Mouse (Mus musculus): ENCODE results near the gene Pde4dip. TPM values are rescaled to one million over a fixed set of nuclear protein-coding genes. Genes with fewer than 3 reads are reported as not detected.
A peak's percentile ranks its signal among the peaks of the same experiment; 100 is the strongest.

Pde4dip gene
- polyA plus RNA-seq, 1 experiment, result 56.2 TPM

- no peaks in the 10 kb centered on the region for H3K36me3 ChIP-seq (ENCODE audit: control insufficient read depth, insufficient read depth, low read length)
- no peak for TF ChIP-seq POLR2A (IDR thresholded peaks at IDR 0.05; ENCODE audit: control insufficient read depth, extremely low read depth, insufficient read depth, low read length, poor library complexity)
- TF ChIP-seq CTCF (IDR thresholded peaks at IDR 0.05; ENCODE audit: borderline replicate concordance, control insufficient read depth, extremely low read depth, insufficient read depth, low read length, poor library complexity), result no peak
- 84% methylated on average over 4 of the region's 4 CpGs for WGBS
Measured at GRCm38 (mm10) chr3:97776195-97776594, 112.3 kb downstream of the Pde4dip start.

GRCm38 (mm10) chr3:97775742-97776141 is 112.8 kb downstream of the Pde4dip start:
- Histone ChIP-seq H3K4me3 (ENCODE audit: control insufficient read depth, insufficient read depth, low read length) (no peak overlapping the region), H3K27me3 (ENCODE audit: control insufficient read depth, insufficient read depth, low read length) (no peaks in the 10 kb centered on the region), H3K4me1 (replicated peaks; ENCODE audit: control insufficient read depth, insufficient read depth, low read length) (no peaks in the 10 kb centered on the region), H3K27ac (ENCODE audit: control insufficient read depth, insufficient read depth, low read length) (0 out of 2 replicates have a peak overlapping the region, but pooled peaks have one; percentile 19), H3K36me3 (ENCODE audit: control insufficient read depth, insufficient read depth, low read length) (no peaks in the 10 kb centered on the region)
- DNase-seq, result no peak
- TF ChIP-seq POLR2A (IDR thresholded peaks at IDR 0.05; ENCODE audit: control insufficient read depth, extremely low read depth, insufficient read depth, low read length, poor library complexity) (no peak), CTCF (IDR thresholded peaks at IDR 0.05; ENCODE audit: borderline replicate concordance, control insufficient read depth, extremely low read depth, insufficient read depth, low read length, poor library complexity) (no peak)
- WGBS, result 81% methylated on average over 2 of the region's 2 CpGs

More at GRCm38 (mm10) chr3:97776195-97776594, 112.3 kb downstream of the Pde4dip start:
- no peak overlapping the region for H3K4me3 ChIP-seq (ENCODE audit: control insufficient read depth, insufficient read depth, low read length)
- no peaks in the 10 kb centered on the region for H3K4me1 ChIP-seq (replicated peaks; ENCODE audit: control insufficient read depth, insufficient read depth, low read length)
- no peaks in the 10 kb centered on the region for H3K27me3 ChIP-seq (ENCODE audit: control insufficient read depth, insufficient read depth, low read length)
- DNase-seq, result no peak
- no peak overlapping the region for H3K27ac ChIP-seq (ENCODE audit: control insufficient read depth, insufficient read depth, low read length)

- no peak for DNase-seq
- Histone ChIP-seq H3K36me3 (ENCODE audit: control insufficient read depth, insufficient read depth, low read length) (no peaks in the 10 kb centered on the region), H3K4me3 (ENCODE audit: control insufficient read depth, insufficient read depth, low read length) (no peak overlapping the region), H3K27me3 (ENCODE audit: control insufficient read depth, insufficient read depth, low read length) (no peaks in the 10 kb centered on the region), H3K27ac (ENCODE audit: control insufficient read depth, insufficient read depth, low read length) (no peak overlapping the region), H3K4me1 (replicated peaks; ENCODE audit: control insufficient read depth, insufficient read depth, low read length) (no peaks in the 10 kb centered on the region)
- WGBS, result 13% methylated on average over 1 of the region's 1 CpGs
- TF ChIP-seq POLR2A (IDR thresholded peaks at IDR 0.05; ENCODE audit: control insufficient read depth, extremely low read depth, insufficient read depth, low read length, poor library complexity) (no peak), CTCF (IDR thresholded peaks at IDR 0.05; ENCODE audit: borderline replicate concordance, control insufficient read depth, extremely low read depth, insufficient read depth, low read length, poor library complexity) (no peak)
Measured at GRCm38 (mm10) chr3:97774861-97775260, 113.6 kb downstream of the Pde4dip start.

GRCm38 (mm10) chr3:97767771-97768762 is 120.4 kb downstream of the Pde4dip start:
- WGBS, result 4% methylated on average over 47 of the region's 47 CpGs
- Histone ChIP-seq H3K4me3 (ENCODE audit: control insufficient read depth, insufficient read depth, low read length) (peak overlapping the region; percentile 77), H3K36me3 (ENCODE audit: control insufficient read depth, insufficient read depth, low read length) (no peaks in the 10 kb centered on the region), H3K4me1 (replicated peaks; ENCODE audit: control insufficient read depth, insufficient read depth, low read length) (peaks cover 13% of the 10 kb centered on the region), H3K27me3 (ENCODE audit: control insufficient read depth, insufficient read depth, low read length) (no peaks in the 10 kb centered on the region), H3K27ac (ENCODE audit: control insufficient read depth, insufficient read depth, low read length) (0 out of 2 replicates have a peak overlapping the region, but pooled peaks have one; percentile 14)
- TF ChIP-seq POLR2A (IDR thresholded peaks at IDR 0.05; ENCODE audit: control insufficient read depth, extremely low read depth, insufficient read depth, low read length, poor library complexity) (0 out of 2 replicates have a peak, but pooled peaks have one; percentile 17), CTCF (IDR thresholded peaks at IDR 0.05; ENCODE audit: borderline replicate concordance, control insufficient read depth, extremely low read depth, insufficient read depth, low read length, poor library complexity) (no peak)
- peak; percentile 91 for DNase-seq

- no peak for TF ChIP-seq CTCF (IDR thresholded peaks at IDR 0.05; ENCODE audit: borderline replicate concordance, control insufficient read depth, extremely low read depth, insufficient read depth, low read length, poor library complexity)
- no peak; the same call in 1 of the 2 replicates for TF ChIP-seq POLR2A (IDR thresholded peaks at IDR 0.05; ENCODE audit: control insufficient read depth, extremely low read depth, insufficient read depth, low read length, poor library complexity)
- WGBS, result 8% methylated on average over 40 of the region's 40 CpGs
- Histone ChIP-seq H3K36me3 (ENCODE audit: control insufficient read depth, insufficient read depth, low read length) (no peaks in the 10 kb centered on the region), H3K27me3 (ENCODE audit: control insufficient read depth, insufficient read depth, low read length) (no peaks in the 10 kb centered on the region), H3K4me1 (replicated peaks; ENCODE audit: control insufficient read depth, insufficient read depth, low read length) (peaks cover 13% of the 10 kb centered on the region), H3K27ac (ENCODE audit: control insufficient read depth, insufficient read depth, low read length) (no peak overlapping the region), H3K4me3 (ENCODE audit: control insufficient read depth, insufficient read depth, low read length) (peak overlapping the region; percentile 77)
- peak; percentile 24 for DNase-seq
Measured at GRCm38 (mm10) chr3:97767041-97767770, 121.3 kb downstream of the Pde4dip start.

GRCm38 (mm10) chr3:97766459-97766858 is 122.0 kb downstream of the Pde4dip start:
- Histone ChIP-seq H3K36me3 (ENCODE audit: control insufficient read depth, insufficient read depth, low read length) (no peaks in the 10 kb centered on the region), H3K4me1 (replicated peaks; ENCODE audit: control insufficient read depth, insufficient read depth, low read length) (peaks cover 13% of the 10 kb centered on the region), H3K27ac (ENCODE audit: control insufficient read depth, insufficient read depth, low read length) (no peak overlapping the region), H3K4me3 (ENCODE audit: control insufficient read depth, insufficient read depth, low read length) (peak overlapping the region; percentile 77), H3K27me3 (ENCODE audit: control insufficient read depth, insufficient read depth, low read length) (no peaks in the 10 kb centered on the region)
- 74% methylated on average over 9 of the region's 9 CpGs for WGBS
- TF ChIP-seq CTCF (IDR thresholded peaks at IDR 0.05; ENCODE audit: borderline replicate concordance, control insufficient read depth, extremely low read depth, insufficient read depth, low read length, poor library complexity) (no peak), POLR2A (IDR thresholded peaks at IDR 0.05; ENCODE audit: control insufficient read depth, extremely low read depth, insufficient read depth, low read length, poor library complexity) (no peak)
- DNase-seq, result no peak
